Mouse (Mus musculus): ENCODE measurements around the gene Cep57l1.

DNA sequence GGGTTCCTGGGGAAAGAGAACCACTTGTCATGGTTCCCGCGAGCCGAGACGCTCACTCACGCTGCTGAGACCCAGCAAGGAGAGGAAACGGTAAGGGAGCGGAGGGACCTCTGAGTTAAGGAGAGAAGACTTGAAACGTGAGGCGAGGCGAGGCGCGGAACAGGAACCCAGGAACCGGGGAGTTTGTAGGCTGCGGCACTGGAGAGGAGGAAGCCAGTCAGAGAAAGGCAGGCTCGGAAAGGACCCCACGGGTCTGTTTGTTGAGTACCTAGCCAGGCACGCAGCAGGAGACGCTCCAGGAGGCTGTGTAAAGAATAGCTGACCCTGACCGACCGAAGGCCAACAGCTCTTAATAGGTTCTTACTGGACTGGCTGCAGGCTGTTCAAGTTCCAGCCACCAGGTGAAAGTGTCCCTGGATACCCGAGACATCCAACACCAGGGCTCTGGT is 125.1 kb downstream of the Cep57l1 start:
- TF ChIP-seq CTCF (IDR thresholded peaks at IDR 0.05; ENCODE audit: low read depth): 0 out of 2 replicates have a peak, but pooled peaks have one; percentile 18
- TF ChIP-seq EP300 (IDR thresholded peaks at IDR 0.05; ENCODE audit: low read depth): no peak
